In the genomic region with DNA sequence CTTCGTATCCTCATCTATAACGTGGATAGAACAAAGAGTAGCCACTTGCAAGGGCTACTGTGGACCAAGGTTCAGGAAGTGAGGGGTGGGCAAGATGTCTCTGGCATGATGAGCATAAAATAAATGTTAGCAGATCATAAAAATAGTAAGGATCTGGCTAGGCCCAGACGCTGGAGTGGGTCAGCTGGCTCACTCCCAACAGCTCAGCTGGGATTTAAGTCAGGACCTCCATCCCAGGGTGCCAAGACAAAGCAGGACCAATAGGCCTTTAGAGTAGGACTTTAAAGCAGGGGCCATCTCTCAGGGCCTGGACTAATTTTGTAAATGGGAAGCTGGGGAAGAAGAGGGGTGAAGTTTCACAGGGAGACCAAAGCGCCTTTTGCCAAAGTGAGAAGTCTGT, we compare ENCODE assay signal across 29 mouse cellular contexts. TPM values are rescaled to one million over a fixed set of nuclear protein-coding genes. Genes with fewer than 3 reads are reported as not detected.
A peak's percentile ranks its signal among the peaks of the same experiment; 100 is the strongest.
DNase-seq lines count a peak whose midpoint lies in the region; ATAC-seq lines count a peak whose summit lies in the region.
"Had no signal": no experiment of that assay in that cellular context is flagged by ENCODE, and none has a peak within 500 bp of the region (broad histone marks: within the 10 kb centered on the region; RNA-seq: fewer than 3 reads in every experiment).

No protein-coding gene starts in this region.

- peaks cover 77% of the 10 kb centered on the region for H3K27me3 ChIP-seq in forebrain, embryonic 10.5 days (ENCODE audit: poor library complexity, severe bottlenecking)
- H3K27me3 ChIP-seq in forebrain, embryonic 16.5 days (replicated peaks; ENCODE audit: control insufficient read depth, insufficient read depth, low read length), result no peaks in the 10 kb centered on the region
- no peaks in the 10 kb centered on the region; the same call in 1 of the 2 replicates for H3K27me3 ChIP-seq in neural tube, embryonic 15.5 days (replicated peaks)
- H3K27me3 ChIP-seq: embryonic facial prominence, embryonic 12.5 days; hindbrain, embryonic 15.5 days had no signal

- WGBS in forebrain, embryonic 10.5 days, result 47% methylated on average over 4 of the region's 4 CpGs
- 52% methylated on average over 4 of the region's 4 CpGs for WGBS in forebrain, embryonic 16.5 days
- 45% methylated on average over 4 of the region's 4 CpGs for WGBS in neural tube, embryonic 15.5 days

- H3K4me2 ChIP-seq in forebrain, embryonic 16.5 days (ENCODE audit: low read length), result no peak overlapping the region
- H3K4me2 ChIP-seq in neural tube, embryonic 15.5 days, result no peak overlapping the region
- H3K4me2 ChIP-seq: embryonic facial prominence, embryonic 12.5 days; forebrain, embryonic 13.5 days; heart, embryonic 12.5 days; heart, embryonic 15.5 days; hindbrain, embryonic 12.5 days; hindbrain, embryonic 15.5 days had no signal

- peaks cover 55% of the 10 kb centered on the region for H3K4me1 ChIP-seq in forebrain, embryonic 10.5 days
- no peaks in the 10 kb centered on the region for H3K4me1 ChIP-seq in forebrain, embryonic 16.5 days (replicated peaks; ENCODE audit: control insufficient read depth, insufficient read depth, low read length)
- H3K4me1 ChIP-seq in neural tube, embryonic 15.5 days, result peaks cover 20% of the 10 kb centered on the region

- ATAC-seq in forebrain, embryonic 16.5 days, result no peak
- ATAC-seq in neural tube, embryonic 15.5 days (ENCODE audit: low FRiP score), result no peak
- ATAC-seq: activated CD4-positive, CD25-positive, alpha-beta regulatory T cell, adult 4 months; forebrain, embryonic 13.5 days; forebrain, postnatal 0 days had no signal

- no peak overlapping the region for H3K4me3 ChIP-seq in forebrain, embryonic 10.5 days
- no peak overlapping the region for H3K4me3 ChIP-seq in forebrain, embryonic 16.5 days (replicated peaks; ENCODE audit: low read length)
- H3K4me3 ChIP-seq in neural tube, embryonic 15.5 days (replicated peaks), result no peak overlapping the region
- H3K4me3 ChIP-seq: embryonic facial prominence, embryonic 12.5 days; erythroblast, embryonic 14.5 days; forebrain, embryonic 13.5 days; gastrocnemius, adult 2 months; heart, embryonic 12.5 days; heart, embryonic 15.5 days; hindbrain, embryonic 12.5 days; hindbrain, embryonic 15.5 days had no signal

- 0 out of 2 replicates have a peak overlapping the region, but pooled peaks have one; percentile 26 for H3K27ac ChIP-seq in forebrain, embryonic 10.5 days
- H3K27ac ChIP-seq in forebrain, embryonic 16.5 days (ENCODE audit: low read length), result no peak overlapping the region
- no peak overlapping the region for H3K27ac ChIP-seq in neural tube, embryonic 15.5 days (replicated peaks)
- H3K27ac ChIP-seq: embryonic facial prominence, embryonic 12.5 days; forebrain, embryonic 13.5 days; gastrocnemius, adult 2 months; heart, embryonic 15.5 days; hindbrain, embryonic 12.5 days; hindbrain, embryonic 15.5 days had no signal

- H3K9me3 ChIP-seq in forebrain, embryonic 10.5 days, result no peaks in the 10 kb centered on the region
- H3K9me3 ChIP-seq in forebrain, embryonic 16.5 days (ENCODE audit: control insufficient read depth, low read length), result no peaks in the 10 kb centered on the region
- H3K9me3 ChIP-seq in neural tube, embryonic 15.5 days (replicated peaks), result no peaks in the 10 kb centered on the region
- H3K9me3 ChIP-seq: embryonic facial prominence, embryonic 12.5 days; forebrain, embryonic 13.5 days; heart, embryonic 12.5 days; heart, embryonic 15.5 days; hindbrain, embryonic 12.5 days; hindbrain, embryonic 15.5 days had no signal

- H3K36me3 ChIP-seq in forebrain, embryonic 10.5 days (replicated peaks), result no peaks in the 10 kb centered on the region
- no peaks in the 10 kb centered on the region for H3K36me3 ChIP-seq in forebrain, embryonic 16.5 days (ENCODE audit: control insufficient read depth, insufficient read depth)
- no peaks in the 10 kb centered on the region for H3K36me3 ChIP-seq in neural tube, embryonic 15.5 days
- H3K36me3 ChIP-seq: embryonic facial prominence, embryonic 12.5 days; heart, embryonic 12.5 days; heart, embryonic 15.5 days; hindbrain, embryonic 12.5 days; hindbrain, embryonic 15.5 days had no signal

- no peak overlapping the region for H3K9ac ChIP-seq in forebrain, embryonic 16.5 days (replicated peaks; ENCODE audit: low read depth, low read length)
- H3K9ac ChIP-seq in neural tube, embryonic 15.5 days (replicated peaks), result no peak overlapping the region
- H3K9ac ChIP-seq: embryonic facial prominence, embryonic 12.5 days; forebrain, embryonic 13.5 days; forebrain, postnatal 0 days; heart, embryonic 12.5 days; heart, embryonic 15.5 days; hindbrain, embryonic 12.5 days; hindbrain, embryonic 15.5 days had no signal

- DNase-seq in forebrain, embryonic 10.5 days (ENCODE audit: extremely low spot score, low spot score), result no peak
- DNase-seq in kidney, postnatal 4 days, result peak; percentile 44 to 55
- DNase-seq in kidney, adult 18-20 months, result no peak
- DNase-seq in neural tube, embryonic 10.5 days (ENCODE audit: extremely low spot score, low spot score), result peak; percentile 14
- no peak for DNase-seq in embryo, embryonic 9.5 days (ENCODE audit: extremely low spot score)
- DNase-seq in gastrocnemius, postnatal 10 days, result no peak
- DNase-seq: adrenal gland, adult 8-10 months; adrenal gland, postnatal 25 days; cerebellum, adult 11-12 months; cerebellum, adult 8-10 months; cerebellum, postnatal 10 days; cerebellum, postnatal 36 days; embryo, embryonic 11 days; forebrain, postnatal 0 days; gastrocnemius, adult 2 months; gastrocnemius, postnatal 25 days; heart, adult 18-20 months; heart, postnatal 10 days; heart, postnatal 36 days had no signal

RNA-seq across cellular contexts. Expression of gene Fzd7, which starts 11.5 kb away (rescaled TPM):
- polyA plus RNA-seq in forebrain, embryonic 10.5 days (2016; fragmentation: Nextera tagmentation; extraction: Ambion mirVana), result 9.4 and 9.6 TPM in 2 replicates
- polyA plus RNA-seq in forebrain, embryonic 16.5 days (2015; fragmentation: Nextera tagmentation; extraction: Ambion mirVana), result 2.7 and 3.4 TPM in 2 replicates
- polyA plus RNA-seq in neural tube, embryonic 15.5 days (2015; fragmentation: Nextera tagmentation; extraction: Ambion mirVana), result 3.5 and 4.5 TPM in 2 replicates
- total RNA-seq in gastrocnemius, postnatal 10 days (2021), result 10 to 100 TPM; 35.8 to 37.6 TPM
- polyA plus RNA-seq: activated CD4-positive, CD25-positive, alpha-beta regulatory T cell, adult 4 months had no signal

RNA-seq across cellular contexts. Expression of gene Gm973, which starts 45.3 kb away (rescaled TPM):
- 0.76 and 1.3 TPM in 2 replicates for polyA plus RNA-seq in forebrain, embryonic 10.5 days (2016; fragmentation: Nextera tagmentation; extraction: Ambion mirVana)
- polyA plus RNA-seq in forebrain, embryonic 16.5 days (2015; fragmentation: Nextera tagmentation; extraction: Ambion mirVana), result 6.2 and 6.3 TPM in 2 replicates
- 9.6 and 10.0 TPM in 2 replicates for polyA plus RNA-seq in neural tube, embryonic 15.5 days (2015; fragmentation: Nextera tagmentation; extraction: Ambion mirVana)
- total RNA-seq in gastrocnemius, postnatal 10 days (2021), result 1 to 10 TPM in 1 of 2 experiments, under 1 TPM in 1; 0.81 to 1.2 TPM
- polyA plus RNA-seq: activated CD4-positive, CD25-positive, alpha-beta regulatory T cell, adult 4 months; erythroblast, embryonic 14.5 days had no signal

Comparison
In these comparisons a context has a peak if more than half of its experiments do, and no peak if none do; other contexts are left out.
1. DNase-seq: peak in kidney, postnatal 4 days (2 of 2) and neural tube, embryonic 10.5 days (single experiment); none in forebrain, embryonic 10.5 days (single experiment), kidney, adult 18-20 months (single experiment), embryo, embryonic 9.5 days (single experiment) and gastrocnemius, postnatal 10 days (single experiment).